Mouse (Mus musculus) embryonic facial prominence, embryonic 15.5 days (tissue): ENCODE data around the gene Trpm3. TPM values are rescaled to one million over a fixed set of nuclear protein-coding genes. Genes with fewer than 3 reads are reported as not detected.

ENCODE experiments used
- ATAC-seq: fragments of 200-750 bp; cut with Nextera tagmentation; 2 replicates; pipeline ENCODE4 v1.8.0; 2017; ENCODE audit warnings: low read depth, moderate TSS enrichment; ENCODE audit not compliant: insufficient number of reproducible peaks, low FRiP score, low TSS enrichment
- H3K27ac ChIP-seq: fragments of 300-500 bp; sonication (generic); replicated peaks from 2 replicates; pipeline ENCODE4 v1.5.1; 2015; ENCODE audit warnings: mild to moderate bottlenecking, inconsistent platforms
- H3K27me3 ChIP-seq: fragments of 300-500 bp; sonication (generic); 2 replicates; pipeline ENCODE4 v1.6.1; 2015; ENCODE audit warnings: inconsistent platforms
- H3K36me3 ChIP-seq: fragments of 300-500 bp; sonication (generic); 2 replicates; pipeline ENCODE4 v1.6.1; 2015; ENCODE audit warnings: mild to moderate bottlenecking, inconsistent platforms
- H3K4me1 ChIP-seq: fragments of 300-500 bp; sonication (generic); 2 replicates; pipeline ENCODE4 v1.6.1; 2015; ENCODE audit warnings: inconsistent platforms
- H3K4me2 ChIP-seq: fragments of 300-500 bp; sonication (generic); replicated peaks from 2 replicates; pipeline ENCODE4 v1.6.1; 2015; ENCODE audit warnings: mild to moderate bottlenecking, inconsistent platforms
- H3K4me3 ChIP-seq: fragments of 300-500 bp; sonication (generic); replicated peaks from 2 replicates; pipeline ENCODE4 v1.5.1; 2015; ENCODE audit warnings: mild to moderate bottlenecking, inconsistent platforms
- H3K9ac ChIP-seq: fragments of 300-500 bp; sonication (generic); 2 replicates; pipeline ENCODE4 v1.6.1; 2015; ENCODE audit warnings: inconsistent platforms
- H3K9me3 ChIP-seq: fragments of 300-500 bp; sonication (generic); replicated peaks from 2 replicates; pipeline ENCODE4 v1.6.1; 2016; ENCODE audit warnings: inconsistent platforms
- WGBS: fragments of 180-500 bp; shearing (Covaris S2); methylation state at CpG from one replicate; pipeline ENCODE4 v1.1.7; 2015; 5-methylcytosine and 5-hydroxymethylcytosine counted together
- polyA plus RNA-seq: library from polyadenylated mRNA; unstranded; fragments of >200 nt; fragmentation: Nextera tagmentation; extraction: Ambion mirVana; gene quantifications from 2 replicates; pipeline ENCODE4 v1.2.1, GENCODE M21; 2015

Gene Trpm3
- polyA plus RNA-seq, 1 experiment from 2014 or later: 2.6 TPM

DNA sequence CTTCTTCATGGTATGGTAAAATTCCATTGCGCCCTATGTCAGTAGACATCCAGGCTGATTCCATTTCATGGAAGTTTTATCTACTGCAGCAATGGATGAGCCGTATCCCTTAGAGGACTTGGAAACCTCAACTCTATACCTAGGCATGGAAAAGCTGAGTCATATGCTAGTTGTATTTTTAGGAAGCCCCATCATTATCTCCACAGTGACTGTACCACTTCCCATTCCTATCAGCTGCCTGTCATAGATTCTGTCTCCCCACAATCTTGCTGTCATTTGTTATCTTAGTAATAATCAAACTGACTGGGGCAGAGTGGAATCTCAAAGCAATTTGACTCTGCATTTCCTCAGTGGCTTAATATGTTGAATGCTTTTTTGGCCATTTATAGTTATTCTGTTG lies 169.2 kb downstream of the Trpm3 start:
- H3K9ac ChIP-seq: no peak overlapping the region
- H3K36me3 ChIP-seq: no peaks in the 10 kb centered on the region
- 93% methylated on average over 2 of the region's 2 CpGs for WGBS
- H3K4me3 ChIP-seq: no peak overlapping the region
- no peak for ATAC-seq
- 0 out of 2 replicates have a peak, but pooled peaks cover under 1% of the 10 kb centered on the region for H3K4me1 ChIP-seq
- H3K4me2 ChIP-seq: no peak overlapping the region
- no peaks in the 10 kb centered on the region for H3K9me3 ChIP-seq
- no peaks in the 10 kb centered on the region for H3K27me3 ChIP-seq
- no peak overlapping the region for H3K27ac ChIP-seq

DNA sequence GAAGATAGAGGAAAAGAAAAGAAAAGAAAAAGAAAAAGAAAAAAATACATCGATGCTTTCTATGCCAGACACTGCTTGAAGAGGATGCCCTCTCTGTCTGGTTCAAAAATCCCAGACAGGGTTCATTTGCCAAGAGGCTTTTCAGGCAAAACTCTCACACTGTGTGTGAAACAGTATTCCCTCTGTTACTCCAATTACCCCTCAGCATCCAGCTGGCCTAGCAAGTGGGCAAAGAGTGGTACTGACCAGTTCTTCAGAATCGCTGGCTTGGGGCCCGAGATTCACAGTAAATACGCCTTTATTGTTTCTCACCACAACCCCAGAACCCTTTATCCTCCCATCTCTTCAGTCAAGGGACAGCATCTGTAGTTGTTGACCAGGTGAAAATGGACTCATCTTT lies 178.5 kb downstream of the Trpm3 start:
- no peak overlapping the region for H3K9ac ChIP-seq
- H3K36me3 ChIP-seq: no peaks in the 10 kb centered on the region
- no peak overlapping the region for H3K4me2 ChIP-seq
- H3K9me3 ChIP-seq: no peaks in the 10 kb centered on the region
- H3K4me1 ChIP-seq: no peaks in the 10 kb centered on the region
- ATAC-seq: no peak
- no peak overlapping the region for H3K27ac ChIP-seq
- no peaks in the 10 kb centered on the region for H3K27me3 ChIP-seq
- no peak overlapping the region for H3K4me3 ChIP-seq
- 82% methylated on average over 4 of the region's 4 CpGs for WGBS

DNA sequence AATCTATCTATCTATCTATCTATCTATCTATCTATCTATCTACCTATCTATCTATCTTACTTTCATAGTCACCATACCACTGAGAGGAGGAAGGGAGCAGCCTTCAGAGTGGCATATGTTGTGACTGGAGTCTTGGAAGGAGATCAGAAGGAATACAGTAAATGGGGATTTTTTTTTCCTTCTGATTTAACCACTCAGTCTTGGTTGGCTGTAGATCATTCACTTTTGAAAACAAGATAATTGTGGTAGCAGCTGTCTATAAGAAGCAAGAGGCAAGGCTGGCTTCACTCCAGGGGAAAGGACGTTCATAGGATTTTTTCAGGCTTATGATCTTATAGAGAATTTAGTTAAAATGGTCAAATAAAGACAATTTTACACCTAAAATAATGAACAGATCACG lies 188.0 kb downstream of the Trpm3 start:
- Histone ChIP-seq H3K4me2 (no peak overlapping the region), H3K9me3 (no peaks in the 10 kb centered on the region), H3K4me3 (no peak overlapping the region), H3K9ac (no peak overlapping the region), H3K4me1 (no peaks in the 10 kb centered on the region), H3K27ac (no peak overlapping the region), H3K36me3 (no peaks in the 10 kb centered on the region), H3K27me3 (no peaks in the 10 kb centered on the region)
- ATAC-seq: no peak
- 40% methylated on average over 2 of the region's 2 CpGs for WGBS

DNA sequence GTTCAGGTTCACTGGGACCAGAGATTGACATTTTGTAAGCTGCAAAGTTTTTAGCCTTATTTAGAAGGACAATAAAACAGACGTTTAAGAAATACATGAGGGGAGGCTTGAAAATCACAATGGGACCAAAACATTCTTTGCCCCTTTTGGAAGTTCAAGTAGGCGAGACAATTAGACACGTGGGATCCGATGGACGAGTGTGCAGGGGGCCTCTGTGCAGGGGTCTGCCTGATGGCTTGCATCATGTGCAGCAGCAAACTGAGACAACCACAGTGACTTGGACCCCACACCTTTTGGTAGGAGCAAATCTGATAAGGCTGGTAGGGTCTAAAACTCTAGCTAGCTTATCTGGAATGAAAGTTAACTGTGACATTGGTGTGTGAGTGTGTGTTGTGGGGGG lies 188.4 kb downstream of the Trpm3 start:
- ATAC-seq: no peak
- no peaks in the 10 kb centered on the region for H3K4me1 ChIP-seq
- WGBS: 39% methylated on average over 5 of the region's 5 CpGs

DNA sequence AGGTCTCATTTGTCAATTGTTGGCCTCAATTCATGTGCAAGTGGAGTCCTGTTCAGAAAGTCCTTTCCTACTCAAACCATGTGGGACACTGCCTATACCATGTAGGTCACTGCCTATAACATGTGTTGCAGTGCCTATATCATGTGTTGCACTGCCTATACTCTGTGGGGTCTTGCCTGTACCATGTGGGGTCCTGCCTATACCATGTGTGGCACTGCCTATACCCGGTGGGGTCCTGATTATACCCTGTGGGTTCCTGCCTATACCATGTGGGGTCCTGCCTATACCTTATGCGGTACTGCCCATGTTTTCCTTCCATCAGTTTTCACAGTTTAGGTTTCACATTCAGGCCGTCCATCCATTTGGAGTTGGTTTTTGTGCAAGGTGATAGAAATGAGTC lies 197.4 kb downstream of the Trpm3 start:
- Histone ChIP-seq H3K27ac (no peak overlapping the region), H3K36me3 (no peaks in the 10 kb centered on the region), H3K27me3 (no peaks in the 10 kb centered on the region), H3K9me3 (no peaks in the 10 kb centered on the region), H3K4me2 (no peak overlapping the region), H3K9ac (no peak overlapping the region), H3K4me3 (no peak overlapping the region), H3K4me1 (no peaks in the 10 kb centered on the region)
- ATAC-seq: no peak
- 79% methylated on average over 3 of the region's 3 CpGs for WGBS

More for the DNA sequence above, 188.4 kb downstream of the Trpm3 start:
- Histone ChIP-seq H3K9ac (no peak overlapping the region), H3K9me3 (no peaks in the 10 kb centered on the region), H3K27ac (no peak overlapping the region), H3K4me3 (no peak overlapping the region), H3K4me2 (no peak overlapping the region), H3K27me3 (no peaks in the 10 kb centered on the region), H3K36me3 (no peaks in the 10 kb centered on the region)

DNA sequence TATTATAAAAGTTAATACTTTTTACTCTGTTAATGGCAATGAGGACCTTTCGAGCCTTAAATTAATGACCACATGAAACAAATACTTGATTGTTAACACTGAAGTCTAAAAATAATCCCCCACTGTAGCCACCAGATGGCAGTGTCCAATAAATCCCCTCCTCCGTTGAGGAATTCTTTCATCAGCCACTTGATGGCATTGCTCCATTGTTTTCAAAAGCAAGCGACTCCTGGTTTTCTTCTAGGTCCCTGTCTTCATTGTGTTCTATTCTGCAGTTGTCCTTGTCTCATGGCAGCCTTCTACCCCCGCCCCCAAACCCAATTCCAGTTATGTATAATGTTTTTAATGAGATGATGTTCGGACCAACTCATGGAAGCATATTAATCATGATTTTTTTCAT lies 198.6 kb downstream of the Trpm3 start:
- Histone ChIP-seq H3K4me3 (no peak overlapping the region), H3K9ac (no peak overlapping the region), H3K4me1 (no peaks in the 10 kb centered on the region), H3K27ac (no peak overlapping the region), H3K9me3 (no peaks in the 10 kb centered on the region), H3K27me3 (no peaks in the 10 kb centered on the region), H3K36me3 (no peaks in the 10 kb centered on the region), H3K4me2 (no peak overlapping the region)
- WGBS: 13% methylated on average over 5 of the region's 5 CpGs
- no peak for ATAC-seq

DNA sequence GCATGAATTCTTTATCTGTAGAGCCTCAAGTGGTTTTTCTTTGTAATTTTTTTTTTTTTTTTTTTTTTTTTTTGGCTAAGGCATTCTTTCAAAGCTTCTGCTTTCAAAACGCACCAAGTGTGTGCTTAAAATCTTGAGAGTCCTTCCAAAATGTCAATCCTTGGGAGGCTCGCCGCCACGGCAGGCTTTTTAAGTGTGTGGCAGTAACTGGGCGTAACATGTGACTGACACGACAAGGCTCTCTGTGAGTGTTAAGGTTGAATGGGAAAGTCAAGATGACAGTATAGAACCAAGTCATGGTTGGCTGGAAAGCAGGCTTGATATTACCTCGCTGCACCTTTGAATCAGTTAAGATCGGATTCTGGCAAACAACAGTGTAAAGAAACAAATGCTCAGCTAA lies 200.1 kb downstream of the Trpm3 start:
- H3K4me3 ChIP-seq: no peak overlapping the region
- no peaks in the 10 kb centered on the region for H3K4me1 ChIP-seq
- no peaks in the 10 kb centered on the region for H3K27me3 ChIP-seq
- no peak overlapping the region for H3K4me2 ChIP-seq
- H3K36me3 ChIP-seq: no peaks in the 10 kb centered on the region
- ATAC-seq: no peak
- no peaks in the 10 kb centered on the region for H3K9me3 ChIP-seq
- no peak overlapping the region for H3K27ac ChIP-seq
- WGBS: 81% methylated on average over 8 of the region's 8 CpGs
- no peak overlapping the region for H3K9ac ChIP-seq

DNA sequence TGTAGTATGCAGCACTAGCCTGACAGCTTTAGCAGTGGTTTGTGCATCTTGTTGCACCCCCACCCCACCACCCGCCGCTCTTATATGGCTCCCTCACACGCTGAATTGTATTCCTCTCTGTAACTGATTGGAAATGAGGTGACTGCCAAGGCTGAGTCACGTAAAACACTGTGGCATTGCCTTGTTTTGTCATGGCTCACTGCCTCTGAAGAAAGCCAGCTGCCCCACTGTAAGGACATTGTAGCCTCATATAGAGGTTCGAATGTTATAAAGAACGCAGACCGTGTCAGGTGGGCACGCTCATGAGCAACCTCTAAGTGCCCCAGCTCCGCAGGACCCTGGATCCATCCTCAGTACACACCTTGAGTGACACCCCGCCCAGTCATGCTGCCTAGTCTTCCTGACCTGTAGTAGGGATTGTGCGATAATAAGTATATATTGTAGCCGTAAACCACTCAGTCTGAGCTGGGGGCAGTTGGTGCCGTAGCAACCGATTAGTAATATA lies 215.2 kb downstream of the Trpm3 start:
- Histone ChIP-seq H3K36me3 (no peaks in the 10 kb centered on the region), H3K27me3 (no peaks in the 10 kb centered on the region), H3K9me3 (no peaks in the 10 kb centered on the region), H3K4me1 (no peaks in the 10 kb centered on the region), H3K27ac (no peak overlapping the region), H3K4me2 (no peak overlapping the region), H3K9ac (no peak overlapping the region), H3K4me3 (no peak overlapping the region)
- ATAC-seq: no peak
- WGBS: 75% methylated on average over 14 of the region's 14 CpGs

DNA sequence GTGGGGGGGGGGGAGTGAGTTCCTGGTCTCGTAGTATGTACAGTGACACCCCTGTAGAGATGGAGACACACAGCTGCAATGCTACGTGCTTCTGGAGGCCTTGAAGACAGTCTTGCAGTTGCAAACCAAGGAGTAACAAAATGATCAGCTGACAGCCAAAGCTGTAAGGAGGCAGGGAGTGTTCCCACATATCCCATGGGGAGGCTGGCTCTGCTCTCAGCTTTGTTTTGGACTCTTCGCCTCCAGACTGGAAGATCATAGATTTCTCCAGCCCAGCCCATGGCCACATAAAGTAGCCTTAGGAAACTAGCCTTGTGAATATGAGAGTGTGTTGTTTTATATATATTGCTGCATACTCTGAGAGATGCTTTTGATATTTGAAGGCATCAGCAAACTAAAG lies 248.0 kb downstream of the Trpm3 start:
- Histone ChIP-seq H3K27ac (no peak overlapping the region), H3K36me3 (no peaks in the 10 kb centered on the region), H3K27me3 (no peaks in the 10 kb centered on the region), H3K4me1 (no peaks in the 10 kb centered on the region), H3K4me2 (no peak overlapping the region), H3K9me3 (no peaks in the 10 kb centered on the region), H3K9ac (no peak overlapping the region), H3K4me3 (no peak overlapping the region)
- 69% methylated on average over 3 of the region's 3 CpGs for WGBS
- ATAC-seq: no peak

DNA sequence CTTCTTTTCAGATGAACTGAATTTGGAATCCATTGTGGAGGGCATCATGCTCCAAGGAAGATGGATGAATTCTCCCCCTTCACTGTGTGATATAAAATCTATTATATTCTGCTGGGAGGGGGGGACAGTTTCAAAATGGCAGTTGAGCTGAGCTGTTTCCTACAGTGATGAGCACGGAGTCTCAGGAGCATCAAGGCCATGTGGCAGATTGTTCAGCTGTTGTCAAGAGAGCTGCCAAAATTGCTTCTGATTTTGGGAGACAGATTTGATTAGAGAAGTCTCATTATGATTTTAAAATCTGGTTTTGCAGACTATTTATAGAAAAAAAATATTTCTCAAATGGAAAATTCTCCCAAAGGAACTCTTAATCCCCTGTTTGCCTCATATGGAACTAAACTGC lies 255.9 kb downstream of the Trpm3 start:
- WGBS: 80% methylated on average over 1 of the region's 1 CpGs
- no peaks in the 10 kb centered on the region for H3K27me3 ChIP-seq
- H3K4me1 ChIP-seq: no peaks in the 10 kb centered on the region
- H3K9ac ChIP-seq: no peak overlapping the region
- H3K4me3 ChIP-seq: no peak overlapping the region
- no peak overlapping the region for H3K27ac ChIP-seq
- ATAC-seq: no peak
- H3K9me3 ChIP-seq: no peaks in the 10 kb centered on the region
- H3K4me2 ChIP-seq: no peak overlapping the region
- H3K36me3 ChIP-seq: no peaks in the 10 kb centered on the region

DNA sequence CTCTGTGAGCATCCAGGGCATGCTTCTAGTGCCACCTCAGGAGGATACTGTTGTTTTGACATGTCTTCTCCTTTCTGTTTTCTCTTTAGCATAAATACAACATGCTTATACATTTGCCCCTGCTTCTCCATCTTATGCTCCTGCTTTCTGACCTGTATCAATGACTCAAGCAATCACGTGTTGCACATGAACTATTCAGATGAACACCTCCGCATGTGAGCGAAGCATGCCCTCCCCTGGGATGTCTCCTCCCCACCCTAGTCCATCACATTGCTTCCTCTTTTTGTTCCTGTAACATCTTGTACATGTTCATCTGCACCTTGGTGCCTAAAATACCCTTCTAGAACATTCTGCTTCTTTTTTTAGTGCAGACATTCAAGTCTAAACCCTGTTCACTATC lies 265.2 kb downstream of the Trpm3 start:
- no peak overlapping the region for H3K4me3 ChIP-seq
- no peaks in the 10 kb centered on the region for H3K4me1 ChIP-seq
- no peak overlapping the region for H3K9ac ChIP-seq
- H3K27ac ChIP-seq: no peak overlapping the region
- H3K9me3 ChIP-seq: no peaks in the 10 kb centered on the region
- H3K27me3 ChIP-seq: no peaks in the 10 kb centered on the region
- WGBS: 85% methylated on average over 3 of the region's 3 CpGs
- no peak for ATAC-seq
- H3K36me3 ChIP-seq: no peaks in the 10 kb centered on the region
- no peak overlapping the region for H3K4me2 ChIP-seq

DNA sequence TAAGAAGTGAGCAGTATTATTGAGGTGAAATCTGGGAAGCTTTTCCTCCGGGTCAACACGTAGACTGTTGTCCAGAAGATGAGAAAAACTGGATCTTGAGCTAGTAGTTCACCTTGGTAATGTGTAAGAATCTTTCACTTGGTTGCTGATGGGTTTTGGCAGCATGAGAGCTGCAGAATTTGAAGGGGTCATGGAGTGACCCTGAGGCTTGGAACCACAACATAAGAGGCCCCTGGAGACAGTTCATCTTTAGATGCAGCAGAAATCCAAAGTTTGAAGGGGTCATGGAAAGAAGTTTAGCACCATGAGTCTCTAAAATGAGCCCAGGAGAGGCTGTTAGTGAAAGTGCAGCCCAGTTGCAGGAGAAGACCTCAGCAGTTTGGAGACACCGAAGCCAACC lies 279.4 kb downstream of the Trpm3 start:
- Histone ChIP-seq H3K4me3 (no peak overlapping the region), H3K36me3 (no peaks in the 10 kb centered on the region), H3K4me2 (no peak overlapping the region), H3K27me3 (no peaks in the 10 kb centered on the region), H3K9ac (no peak overlapping the region), H3K27ac (no peak overlapping the region), H3K4me1 (no peaks in the 10 kb centered on the region), H3K9me3 (no peaks in the 10 kb centered on the region)
- no peak for ATAC-seq
- WGBS: 87% methylated on average over 3 of the region's 3 CpGs
